In the genomic region with DNA sequence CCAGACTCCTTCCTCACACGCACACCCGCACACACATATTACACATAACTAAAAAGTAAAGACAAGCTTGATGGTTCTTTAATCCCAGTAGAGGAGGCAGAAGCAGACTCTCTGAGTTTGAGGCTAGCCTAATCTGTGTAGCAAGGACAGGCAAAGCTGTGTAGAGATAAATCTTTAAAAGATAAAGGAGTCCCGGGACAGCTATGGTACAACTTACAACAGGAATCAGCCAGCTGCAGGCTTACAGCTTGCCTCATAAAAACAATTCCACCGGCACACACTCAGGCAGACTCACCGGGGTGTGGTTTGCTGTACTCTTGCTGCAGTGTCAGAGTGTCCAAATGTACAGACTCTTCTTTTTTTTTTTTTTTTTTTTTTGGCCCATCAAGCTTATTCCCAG, we compare ENCODE assay signal across 22 mouse cellular contexts. TPM values are rescaled to one million over a fixed set of nuclear protein-coding genes. Genes with fewer than 3 reads are reported as not detected.
DNase-seq lines count a peak whose midpoint lies in the region; ATAC-seq and TF ChIP-seq lines count a peak whose summit lies in the region.
"Had no signal": no experiment of that assay in that cellular context is flagged by ENCODE, and none has a peak within 500 bp of the region (broad histone marks: within the 10 kb centered on the region; RNA-seq: fewer than 3 reads in every experiment).

No protein-coding gene starts in this region.

- H3K9me3 ChIP-seq in G1E (replicated peaks) = no peaks in the 10 kb centered on the region
- no peaks in the 10 kb centered on the region for H3K9me3 ChIP-seq in liver, embryonic 12.5 days (replicated peaks)
- H3K9me3 ChIP-seq: forebrain, embryonic 12.5 days; heart, embryonic 13.5 days; hindbrain, embryonic 15.5 days; intestine, embryonic 15.5 days; midbrain, embryonic 12.5 days had no signal

- whole genome bisulfite sequencing in liver, embryonic 12.5 days (ENCODE audit: insufficient replicate concordance) = 45% methylated on average over 5 of the region's 5 CpGs

- no peak overlapping the region for H3K9ac ChIP-seq in liver, embryonic 12.5 days
- H3K9ac ChIP-seq: forebrain, embryonic 12.5 days; heart, embryonic 13.5 days; hindbrain, embryonic 15.5 days; intestine, embryonic 15.5 days; midbrain, embryonic 12.5 days had no signal

- no peak overlapping the region for H3K4me3 ChIP-seq in gastrocnemius, adult 2 months
- H3K4me3 ChIP-seq in G1E (ENCODE audit: low read depth, low read length) = peak overlapping the region; percentile 21; the same call in 1 of the 2 replicates
- H3K4me3 ChIP-seq in liver, embryonic 12.5 days = no peak overlapping the region
- H3K4me3 ChIP-seq: forebrain, embryonic 12.5 days; heart, embryonic 13.5 days; hindbrain, embryonic 15.5 days; intestine, embryonic 15.5 days; midbrain, embryonic 12.5 days had no signal

- peaks cover 3% of the 10 kb centered on the region; the same call in 1 of the 2 replicates for H3K27me3 ChIP-seq in G1E (ENCODE audit: insufficient read depth, low read length)
- H3K27me3 ChIP-seq in liver, embryonic 12.5 days (replicated peaks) = no peaks in the 10 kb centered on the region
- H3K27me3 ChIP-seq: forebrain, embryonic 12.5 days; heart, embryonic 13.5 days; hindbrain, embryonic 15.5 days; intestine, embryonic 15.5 days; midbrain, embryonic 12.5 days had no signal

- peaks cover 73% of the 10 kb centered on the region for H3K4me1 ChIP-seq in G1E (ENCODE audit: insufficient read depth, low read depth, low read length)
- H3K4me1 ChIP-seq in liver, embryonic 12.5 days = peaks cover 31% of the 10 kb centered on the region
- H3K4me1 ChIP-seq: forebrain, embryonic 12.5 days; heart, embryonic 13.5 days; hindbrain, embryonic 15.5 days; intestine, embryonic 15.5 days; midbrain, embryonic 12.5 days had no signal

- H3K4me2 ChIP-seq in liver, embryonic 12.5 days = peak overlapping the region; percentile 52
- H3K4me2 ChIP-seq: forebrain, embryonic 12.5 days; heart, embryonic 13.5 days; hindbrain, embryonic 15.5 days; intestine, embryonic 15.5 days; midbrain, embryonic 12.5 days had no signal

- TF ChIP-seq CTCF in gastrocnemius, adult 2 months (IDR thresholded peaks at IDR 0.05) = no peak
- TF ChIP-seq CTCF in G1E (IDR thresholded peaks at IDR 0.05; ENCODE audit: low read depth, low read length) = no peak

- DNase-seq in gastrocnemius, adult 2 months = no peak
- no peak for DNase-seq in gastrocnemius, postnatal 14 days
- DNase-seq in G1E (ENCODE audit: low spot score) = peak; percentile 59
- DNase-seq in left cerebral cortex, postnatal 14 days (ENCODE audit: low spot score in 2 of 2) = no peak
- DNase-seq in right cerebral cortex, adult 2 months (ENCODE audit: low spot score in 2 of 2) = no peak
- no peak for DNase-seq in left cerebral cortex, adult 11 months (ENCODE audit: low spot score)
- DNase-seq: cerebellum, adult 8-10 months; heart, adult 18-20 months; heart, postnatal 36 days; left cerebral cortex, postnatal 4 days; lung, adult 2 months; right cerebral cortex, adult 18-20 months had no signal

- intact Hi-C loops in gastrocnemius, adult 2 months (cut with DNase I) = no loop called here
- intact Hi-C loops in gastrocnemius, postnatal 14 days (cut with DNase I; ENCODE audit: low total_unique reads) = no loop called here
- intact Hi-C loops in left cerebral cortex, postnatal 14 days (cut with DNase I) = no loop called here

- peak; percentile 74 for ATAC-seq in G1E (ENCODE audit: extremely low read depth, insufficient number of reproducible peaks, low FRiP score, poor library complexity, severe bottlenecking)
- ATAC-seq in liver, embryonic 12.5 days = peak; percentile 70
- ATAC-seq in megakaryocyte progenitor cell, adult 5-6 weeks (replicated peaks; ENCODE audit: poor library complexity) = peak; percentile 66
- ATAC-seq: intestine, embryonic 15.5 days had no signal

- H3K36me3 ChIP-seq in G1E (replicated peaks) = no peaks in the 10 kb centered on the region
- H3K36me3 ChIP-seq in liver, embryonic 12.5 days = no peaks in the 10 kb centered on the region
- H3K36me3 ChIP-seq: forebrain, embryonic 12.5 days; heart, embryonic 13.5 days; hindbrain, embryonic 15.5 days; intestine, embryonic 15.5 days; midbrain, embryonic 12.5 days had no signal

- H3K27ac ChIP-seq in gastrocnemius, adult 2 months = 0 out of 2 replicates have a peak overlapping the region, but pooled peaks have one; percentile 20
- no peak overlapping the region for H3K27ac ChIP-seq in liver, embryonic 12.5 days
- H3K27ac ChIP-seq: forebrain, embryonic 12.5 days; heart, embryonic 13.5 days; hindbrain, embryonic 15.5 days; intestine, embryonic 15.5 days; kidney, postnatal 0 days; midbrain, embryonic 12.5 days had no signal

RNA-seq across cellular contexts. Expression of a gene that starts 18.2 kb away (rescaled TPM):
- total RNA-seq in gastrocnemius, adult 2 months (2021) = 1 to 10 TPM; 1.2 to 2.0 TPM
- total RNA-seq in gastrocnemius, postnatal 14 days (2021) = under 1 TPM; 0.47 to 0.53 TPM
- total RNA-seq in G1E (2014; fragmentation: Nextera tagmentation) (not detected in 2 replicates), G1E (2017) (0.06 and 0.16 TPM in 2 replicates)
- polyA plus RNA-seq in G1E (2012) = 0.05 TPM in 1 of 2 replicates, not detected in the other
- 0.01 TPM in 1 of 2 replicates, not detected in the other for polyA plus RNA-seq in liver, embryonic 12.5 days (2016; fragmentation: Nextera tagmentation; extraction: Ambion mirVana)
- 3.1 and 4.7 TPM in 2 replicates for total RNA-seq in megakaryocyte progenitor cell, adult 5-6 weeks (2015)
- 4.0 and 5.4 TPM in 2 replicates for total RNA-seq in megakaryocyte progenitor cell, adult 5-6 weeks (2017)
- 10 to 100 TPM; 33.7 to 36.7 TPM for total RNA-seq in left cerebral cortex, postnatal 14 days (2021)
- total RNA-seq: monocyte, adult 5-6 weeks had no signal
- polyA plus RNA-seq: embryonic facial prominence, embryonic 11.5 days; kidney, postnatal 0 days had no signal

RNA-seq across cellular contexts. Expression of a gene that starts 58.3 kb away (rescaled TPM):
- total RNA-seq in gastrocnemius, adult 2 months (2021) = 10 to 100 TPM; 29.4 to 36.6 TPM
- total RNA-seq in gastrocnemius, postnatal 14 days (2021) = 10 to 100 TPM; 54.4 to 56.6 TPM
- total RNA-seq in G1E (2014; fragmentation: Nextera tagmentation) = 73.8 and 82.2 TPM in 2 replicates
- 186 and 202 TPM in 2 replicates for total RNA-seq in G1E (2017)
- 58.9 and 64.7 TPM in 2 replicates for polyA plus RNA-seq in G1E (2012)
- 73.0 and 80.0 TPM in 2 replicates for polyA plus RNA-seq in liver, embryonic 12.5 days (2016; fragmentation: Nextera tagmentation; extraction: Ambion mirVana)
- total RNA-seq in megakaryocyte progenitor cell, adult 5-6 weeks (2015) = 81.9 and 87.4 TPM in 2 replicates
- 79.8 and 86.7 TPM in 2 replicates for total RNA-seq in megakaryocyte progenitor cell, adult 5-6 weeks (2017)
- total RNA-seq in left cerebral cortex, postnatal 14 days (2021) = 100 to 1,000 TPM; 139 to 152 TPM

Comparison
In these comparisons a context has a peak if more than half of its experiments do, and no peak if none do; other contexts are left out.
1. RNA of a gene that starts 18.2 kb away (total RNA-seq): 33.7 to 36.7 TPM in left cerebral cortex, postnatal 14 days; 3.1 to 5.4 TPM in megakaryocyte progenitor cell, adult 5-6 weeks, 1.2 to 2.0 TPM in gastrocnemius, adult 2 months, 0.47 to 0.53 TPM in gastrocnemius, postnatal 14 days and 0.06 to 0.16 TPM in G1E; every median in the first group is over 4 times any median in the second.
2. Peak in every context shown above with its lines, with median percentiles within 50 percentile points of each other: ATAC-seq.